Mouse (Mus musculus) granulocyte monocyte progenitor cell, adult 5-6 weeks (primary cell): ENCODE data around the gene Tmprss6. TPM values are rescaled to one million over a fixed set of nuclear protein-coding genes. Genes with fewer than 3 reads are reported as not detected.

Experiments used
- total RNA-seq, 2 experiments: library from RNA; stranded (forward) in 1 of 2; stranded (reverse) in 1 of 2; fragments of 200-712, 200-1000 nt in 1 of 2; fragments of >200 nt in 1 of 2; fragmentation: Nextera tagmentation in 1 of 2; gene quantifications; 2 replicates each; pipeline ENCODE4 v1.2.3; 2014 to 2017

The Tmprss6 gene
- total RNA-seq, 2 experiments from 2014 or later, result not detected

Other genes with a start within 250 kb of the Tmprss6 start
- gene Ncf4, start 223.8 kb downstream of the Tmprss6 start, total RNA-seq (2014; fragmentation: Nextera tagmentation), result 122 and 173 TPM in 2 replicates
- 73.5 and 77.6 TPM in 2 replicates for gene Ncf4, start 223.8 kb downstream of the Tmprss6 start, total RNA-seq (2017)
- gene Csf2rb2, start 162.9 kb downstream of the Tmprss6 start, total RNA-seq (2014; fragmentation: Nextera tagmentation), result 7.8 and 10.7 TPM in 2 replicates
- 1.6 and 4.1 TPM in 2 replicates for gene Csf2rb2, start 162.9 kb downstream of the Tmprss6 start, total RNA-seq (2017)
- 90.5 and 114 TPM in 2 replicates for gene Csf2rb, start 142.9 kb downstream of the Tmprss6 start, total RNA-seq (2014; fragmentation: Nextera tagmentation)
- 57.3 and 137 TPM in 2 replicates for gene Csf2rb, start 142.9 kb downstream of the Tmprss6 start, total RNA-seq (2017)
- not detected in 2 replicates for gene Tex33, start 72.7 kb downstream of the Tmprss6 start, total RNA-seq (2014; fragmentation: Nextera tagmentation)
- gene Tex33, start 72.7 kb downstream of the Tmprss6 start, total RNA-seq (2017), result not detected in 2 replicates
- 18.7 and 29.9 TPM in 2 replicates for gene Tst, start 62.7 kb downstream of the Tmprss6 start, total RNA-seq (2014; fragmentation: Nextera tagmentation)
- 12.6 and 16.5 TPM in 2 replicates for gene Tst, start 62.7 kb downstream of the Tmprss6 start, total RNA-seq (2017)
- gene Mpst, start 62.2 kb downstream of the Tmprss6 start, total RNA-seq (2014; fragmentation: Nextera tagmentation), result 8.4 and 9.1 TPM in 2 replicates
- 26.2 and 30.2 TPM in 2 replicates for gene Mpst, start 62.2 kb downstream of the Tmprss6 start, total RNA-seq (2017)
- gene Kctd17, start 40.1 kb downstream of the Tmprss6 start, total RNA-seq (2014; fragmentation: Nextera tagmentation), result 13.0 and 27.4 TPM in 2 replicates
- 8.3 and 15.4 TPM in 2 replicates for gene Kctd17, start 40.1 kb downstream of the Tmprss6 start, total RNA-seq (2017)
- gene Il2rb, start 26.6 kb upstream of the Tmprss6 start, total RNA-seq (2014; fragmentation: Nextera tagmentation), result not detected in 2 replicates
- gene Il2rb, start 26.6 kb upstream of the Tmprss6 start, total RNA-seq (2017), result not detected in 2 replicates
- 8.1 and 9.1 TPM in 2 replicates for gene C1qtnf6, start 62.8 kb upstream of the Tmprss6 start, total RNA-seq (2014; fragmentation: Nextera tagmentation)
- 1.0 and 1.5 TPM in 2 replicates for gene C1qtnf6, start 62.8 kb upstream of the Tmprss6 start, total RNA-seq (2017)
- not detected in 2 replicates for gene Sstr3, start 76.1 kb upstream of the Tmprss6 start, total RNA-seq (2014; fragmentation: Nextera tagmentation)
- gene Sstr3, start 76.1 kb upstream of the Tmprss6 start, total RNA-seq (2017), result not detected in 2 replicates
- gene Rac2, start 104.1 kb upstream of the Tmprss6 start, total RNA-seq (2014; fragmentation: Nextera tagmentation), result 325 and 431 TPM in 2 replicates
- 94.7 and 105 TPM in 2 replicates for gene Rac2, start 104.1 kb upstream of the Tmprss6 start, total RNA-seq (2017)
- gene Cyth4, start 128.4 kb upstream of the Tmprss6 start, total RNA-seq (2014; fragmentation: Nextera tagmentation), result 62.3 and 66.3 TPM in 2 replicates
- 46.0 and 60.5 TPM in 2 replicates for gene Cyth4, start 128.4 kb upstream of the Tmprss6 start, total RNA-seq (2017)